Mouse (Mus musculus) cerebral cortex, adult 2 months (tissue): ENCODE measurements around the gene Ttf1.

Source experiments
- WGBS: fragments of 180-500 bp; shearing (Covaris S2); methylation state at CpG from one replicate; pipeline ENCODE4 v1.1.7; 2018; 5-methylcytosine and 5-hydroxymethylcytosine counted together

Gene Ttf1

DNA sequence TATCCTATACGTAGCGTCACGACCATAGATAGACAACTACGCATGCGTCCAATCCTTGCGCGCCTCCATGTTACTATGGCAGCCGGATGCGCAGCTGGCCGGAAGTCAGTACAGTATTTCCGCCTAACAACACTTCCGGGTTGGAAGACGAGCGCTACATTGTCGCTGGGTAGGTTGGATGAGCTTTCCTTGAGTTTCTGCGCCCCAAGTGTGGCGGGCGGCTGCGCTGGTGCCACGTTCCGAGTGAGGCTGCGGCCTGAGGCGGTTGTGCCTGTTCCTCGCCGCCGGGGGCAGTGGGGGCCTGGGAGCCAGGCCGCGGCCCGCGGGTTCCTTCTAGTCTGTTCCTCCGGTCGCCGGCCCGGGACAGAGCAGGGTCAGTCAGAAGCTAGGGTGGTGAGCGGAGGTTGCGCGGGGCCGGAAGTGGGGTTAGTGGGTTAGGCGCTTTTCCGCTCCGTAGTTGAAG is at the start of gene Ttf1:
Gene Ttf1 (plus strand): TSS at position 128 of the 463 bp plus-strand sequence.
- WGBS, result under 1% methylated on average over 41 of the region's 41 CpGs

DNA sequence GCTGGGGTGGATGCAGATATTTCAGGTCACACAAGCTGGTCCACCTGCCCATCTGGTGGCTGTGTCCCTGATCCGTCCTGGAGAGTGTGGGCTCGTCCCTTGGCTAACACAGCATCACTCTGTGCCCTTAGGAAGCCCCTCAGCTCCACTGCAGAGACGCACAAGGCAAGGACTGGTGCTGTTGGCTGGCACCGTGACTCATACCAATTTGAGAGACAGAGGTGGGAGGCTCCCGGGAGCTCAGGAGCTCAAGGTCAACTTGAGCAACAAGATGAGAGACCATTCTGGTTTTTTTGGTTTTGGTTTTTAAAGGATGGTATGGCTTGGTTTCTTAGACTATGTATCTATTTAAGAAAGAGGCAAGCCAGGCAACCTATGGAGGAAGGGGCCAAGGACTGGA is 47.5 kb upstream of the Ttf1 start:
- 73% methylated on average over 5 of the region's 5 CpGs for WGBS

DNA sequence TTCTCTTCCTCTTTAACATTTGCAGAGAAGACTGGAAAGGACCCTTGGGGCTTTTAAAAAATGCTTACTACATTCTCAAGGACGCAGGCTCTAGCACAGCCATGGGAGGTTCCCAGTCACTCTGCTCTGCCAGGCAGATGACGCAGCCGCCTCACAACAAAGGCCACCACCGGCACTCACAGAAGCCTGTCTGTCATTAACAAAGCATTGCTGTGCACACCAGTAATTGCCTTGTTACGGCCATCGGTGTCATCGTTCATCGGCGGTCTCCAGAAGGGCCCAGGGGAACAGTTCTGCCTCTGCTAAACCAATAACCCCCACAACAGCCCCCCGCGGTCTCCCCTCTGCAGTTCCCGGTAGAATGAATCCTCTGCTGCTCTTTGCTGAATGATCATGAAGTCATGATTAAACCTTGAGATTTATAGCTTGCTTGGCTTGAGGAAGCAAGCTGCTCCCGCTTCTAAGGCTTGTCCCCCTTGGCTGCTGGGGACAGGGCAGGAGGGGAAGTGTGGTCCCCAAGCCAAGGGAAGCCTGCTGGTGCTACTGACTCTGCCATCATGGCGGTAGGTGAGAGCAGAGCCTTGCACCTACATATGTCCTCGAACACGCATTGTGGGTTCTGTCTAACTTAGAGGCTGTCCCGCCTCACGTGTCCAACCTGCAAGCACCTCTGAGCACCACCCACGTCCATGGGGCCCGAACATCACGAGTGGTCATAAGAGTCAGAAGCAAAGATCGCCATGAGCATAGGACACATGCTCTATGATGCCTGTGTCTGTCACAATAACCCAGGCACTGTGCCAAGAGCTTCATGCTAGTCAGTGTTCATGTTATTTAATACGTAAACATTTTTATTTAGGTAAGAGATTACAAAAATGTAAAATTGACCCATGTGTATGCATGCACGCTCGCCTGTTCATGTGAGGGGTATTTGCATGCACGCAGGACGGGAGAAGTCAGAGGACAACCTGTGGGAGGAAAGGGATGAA is 43.2 kb upstream of the Ttf1 start:
- WGBS, result 67% methylated on average over 27 of the region's 27 CpGs

DNA sequence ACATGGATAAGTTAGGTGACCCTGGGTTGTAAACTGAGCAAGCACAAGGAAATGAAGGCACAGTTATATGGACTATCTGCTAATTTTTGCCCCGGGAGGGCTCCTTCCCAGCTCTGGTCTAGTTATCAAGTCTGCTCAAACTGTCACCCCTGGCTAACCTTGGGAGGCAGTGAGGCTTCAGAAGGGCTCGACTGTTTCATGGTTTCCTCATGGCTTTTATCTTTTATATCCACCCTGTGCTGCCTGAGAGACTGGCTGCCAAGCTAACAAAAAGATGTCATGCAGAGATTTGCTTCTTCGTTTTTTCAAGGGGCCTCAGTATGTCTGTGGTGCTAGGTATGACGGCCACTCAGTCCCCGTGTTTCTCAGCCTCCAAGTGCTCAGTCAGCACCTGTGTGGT is 41.4 kb upstream of the Ttf1 start:
- 74% methylated on average over 5 of the region's 5 CpGs for WGBS

DNA sequence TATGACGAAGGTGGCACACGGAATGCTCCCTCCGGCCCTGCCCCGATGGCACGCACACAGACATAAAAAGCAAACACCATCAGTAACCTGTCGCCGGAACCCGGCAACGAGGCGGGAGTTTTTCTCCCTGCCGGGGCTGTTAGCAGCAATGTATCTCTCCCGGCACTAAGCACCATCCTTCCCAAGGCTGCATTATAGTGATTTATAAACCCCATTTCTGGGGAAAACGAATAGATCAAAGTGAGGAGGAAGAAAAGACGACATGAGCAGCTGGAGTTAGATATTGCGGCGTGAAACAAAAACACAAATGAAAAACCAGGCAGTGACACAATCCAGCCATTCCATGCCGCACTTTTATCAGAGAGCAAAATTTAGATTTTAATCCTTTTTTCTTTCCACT is 39.0 kb upstream of the Ttf1 start:
- WGBS, result 66% methylated on average over 17 of the region's 17 CpGs

DNA sequence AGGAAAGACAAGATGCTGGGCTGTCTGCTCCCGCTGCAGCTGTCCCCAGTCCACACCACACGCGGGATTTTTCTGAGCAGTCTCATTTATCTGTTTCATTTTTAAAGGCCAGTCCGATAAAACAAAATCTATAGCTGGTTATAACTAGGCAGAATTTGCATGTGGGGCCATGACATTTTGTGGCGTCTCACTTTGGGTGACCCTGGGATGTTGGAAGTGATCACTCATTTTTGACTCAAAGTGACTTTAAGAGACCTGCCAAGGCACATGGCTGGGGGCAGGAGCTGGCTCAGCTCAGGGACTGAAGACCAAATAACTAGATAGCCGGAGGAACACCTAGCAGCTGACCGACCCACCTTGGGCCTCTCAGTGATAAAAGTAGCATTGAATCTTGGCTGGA is 37.1 kb upstream of the Ttf1 start:
- 94% methylated on average over 7 of the region's 7 CpGs for WGBS

DNA sequence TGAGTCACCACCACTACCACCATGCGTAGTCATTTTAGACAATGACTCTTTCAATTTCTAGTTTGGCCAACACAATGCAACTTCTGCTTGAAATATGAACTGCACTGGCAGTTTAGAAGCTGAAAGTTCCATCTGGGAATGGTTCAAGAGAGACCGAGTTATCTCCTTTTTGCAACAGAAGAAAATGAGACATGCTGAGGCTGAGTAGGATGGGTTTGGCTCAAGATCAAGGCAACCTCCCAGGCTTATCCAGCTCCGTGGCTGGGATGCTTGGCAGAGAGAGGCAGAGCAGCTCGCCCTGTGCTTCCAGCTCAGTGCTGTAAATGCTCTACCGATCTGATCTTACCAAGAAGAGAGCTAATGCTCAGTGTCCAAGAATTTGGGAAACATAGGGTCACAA is 34.8 kb upstream of the Ttf1 start:
- WGBS, result 26% methylated on average over 5 of the region's 5 CpGs

DNA sequence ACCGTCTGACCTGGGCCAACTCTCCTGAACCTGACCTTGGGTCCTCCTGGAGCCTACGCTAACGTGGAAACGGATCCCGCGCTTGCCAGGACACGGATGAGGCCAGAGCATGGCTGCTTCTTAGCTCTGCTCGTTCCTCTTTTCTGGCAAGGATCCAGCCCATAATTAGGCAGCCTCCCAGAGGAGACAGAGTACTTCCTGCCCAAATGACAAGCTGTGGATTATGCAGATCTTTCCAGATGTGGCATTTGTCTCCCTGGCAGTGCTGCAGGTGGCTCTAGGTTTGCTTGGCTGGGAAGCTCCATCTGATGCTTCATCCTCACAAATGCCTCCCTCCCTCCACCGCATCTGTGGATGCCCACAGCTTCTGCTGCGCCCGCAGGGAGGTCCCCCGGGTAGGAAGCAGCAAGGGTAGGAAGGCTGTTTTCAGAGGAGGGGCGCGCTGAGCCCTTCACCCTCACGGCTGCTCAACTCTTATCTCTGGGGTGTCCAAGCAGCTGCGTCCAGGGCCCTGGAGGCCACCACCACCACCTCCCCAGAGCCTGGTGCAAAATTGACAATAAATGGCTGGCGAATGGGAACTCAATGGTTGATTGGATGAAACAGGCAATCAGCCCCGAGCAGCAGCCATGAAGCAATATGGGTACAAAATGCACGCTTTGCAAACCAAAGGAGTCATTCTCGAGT is 29.9 kb upstream of the Ttf1 start:
- 32% methylated on average over 20 of the region's 20 CpGs for WGBS

DNA sequence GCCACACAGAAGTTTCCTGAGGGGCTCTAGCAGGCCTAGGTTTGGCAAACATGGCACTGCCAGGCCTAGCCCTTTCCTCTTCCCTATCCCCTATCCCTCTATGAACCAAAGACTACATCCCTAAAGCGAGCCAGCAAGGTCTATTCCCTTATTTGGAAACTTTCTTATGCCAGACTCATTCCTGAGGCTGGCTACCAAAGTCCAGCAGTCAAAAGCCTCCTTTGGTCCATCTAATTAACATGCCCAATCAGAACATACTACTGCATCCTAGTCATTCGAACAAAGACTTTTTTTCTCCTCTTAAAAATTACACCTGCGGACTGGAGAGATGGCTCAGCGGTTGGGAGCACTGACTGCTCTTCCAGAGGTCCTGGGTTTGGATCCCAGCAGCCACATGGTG is 28.1 kb upstream of the Ttf1 start:
- WGBS, result 92% methylated on average over 4 of the region's 4 CpGs

DNA sequence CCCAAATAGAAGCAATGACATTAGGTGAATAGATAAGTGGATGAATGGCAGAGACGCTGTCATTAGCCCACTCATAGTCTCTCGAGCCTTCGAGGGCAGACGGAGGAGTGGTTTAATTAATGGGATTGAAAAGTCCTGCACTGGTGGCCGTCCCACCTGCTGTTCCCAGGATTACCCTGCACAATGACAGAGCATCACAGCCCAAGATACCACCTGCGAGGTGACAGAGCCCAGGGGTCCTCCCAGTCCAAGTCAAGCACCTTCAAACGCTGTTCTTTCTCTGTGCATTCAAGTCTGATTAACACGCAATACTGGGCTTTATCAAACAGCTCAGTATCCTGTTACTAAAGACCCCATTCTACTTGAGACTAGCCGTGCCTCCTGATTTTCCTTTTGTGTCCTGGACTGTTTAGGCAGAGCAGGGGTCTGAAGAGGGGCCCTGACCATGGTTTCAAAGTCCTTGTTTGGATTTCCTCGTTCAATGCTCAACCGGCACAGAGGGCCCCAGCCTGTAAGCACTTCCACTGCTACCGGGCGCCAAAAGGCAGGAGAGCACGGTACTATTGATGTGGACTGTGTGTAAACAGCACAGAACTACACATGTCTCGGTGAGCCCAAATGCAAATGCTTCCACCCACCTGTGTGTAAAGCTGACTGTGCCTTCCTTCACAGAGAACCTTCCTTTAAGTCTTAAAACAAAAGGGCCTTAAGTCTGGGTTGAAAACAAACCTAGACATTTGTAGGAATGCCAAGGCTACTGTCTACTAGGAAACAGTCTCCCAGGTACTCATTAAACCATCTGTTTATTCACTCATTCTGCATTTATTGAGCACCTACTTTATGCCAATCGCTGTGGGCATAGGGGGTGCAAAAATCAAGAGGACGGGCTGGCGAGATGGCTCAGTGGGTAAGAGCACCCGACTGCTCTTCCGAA is 25.3 kb upstream of the Ttf1 start:
- 60% methylated on average over 20 of the region's 20 CpGs for WGBS

DNA sequence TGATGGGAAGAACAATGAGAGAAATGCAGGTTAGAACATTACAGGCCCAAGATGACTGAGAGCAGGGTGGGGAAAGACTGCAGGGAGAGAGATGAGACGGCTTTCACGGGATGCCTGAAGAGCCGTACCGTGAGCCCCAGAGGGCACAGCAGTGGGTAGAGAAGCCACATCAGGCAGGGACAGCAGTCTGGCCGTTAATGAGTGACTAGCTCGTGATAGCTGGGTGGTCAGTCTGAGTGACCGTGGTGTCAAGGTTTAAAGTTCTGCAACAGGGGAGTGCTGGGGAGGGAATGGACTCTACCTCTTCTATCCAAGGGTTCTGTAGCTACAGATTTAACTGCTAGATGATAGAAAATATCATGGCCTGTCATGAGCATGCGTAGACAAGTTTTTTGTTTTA is 24.4 kb upstream of the Ttf1 start:
- 73% methylated on average over 8 of the region's 8 CpGs for WGBS

DNA sequence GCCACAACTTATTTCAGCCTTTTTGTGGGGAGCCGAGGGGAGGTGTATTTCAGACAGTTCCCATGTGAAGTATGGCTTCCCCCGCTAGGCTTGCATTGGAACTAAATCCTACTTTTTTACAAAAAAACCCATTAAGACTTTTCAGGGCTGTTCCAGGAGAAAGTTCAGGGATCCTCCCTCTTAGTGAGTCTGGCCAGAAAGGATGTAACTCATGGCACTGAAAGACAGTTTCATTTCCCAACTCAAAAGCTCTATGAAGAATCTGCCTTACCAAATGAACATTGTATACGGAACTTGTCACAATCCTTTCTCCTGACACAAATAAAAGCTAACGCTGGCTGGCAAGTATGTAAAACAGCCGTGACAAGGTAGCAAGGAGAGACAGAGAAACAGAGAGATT is 20.3 kb upstream of the Ttf1 start:
- WGBS, result 26% methylated on average over 5 of the region's 5 CpGs

DNA sequence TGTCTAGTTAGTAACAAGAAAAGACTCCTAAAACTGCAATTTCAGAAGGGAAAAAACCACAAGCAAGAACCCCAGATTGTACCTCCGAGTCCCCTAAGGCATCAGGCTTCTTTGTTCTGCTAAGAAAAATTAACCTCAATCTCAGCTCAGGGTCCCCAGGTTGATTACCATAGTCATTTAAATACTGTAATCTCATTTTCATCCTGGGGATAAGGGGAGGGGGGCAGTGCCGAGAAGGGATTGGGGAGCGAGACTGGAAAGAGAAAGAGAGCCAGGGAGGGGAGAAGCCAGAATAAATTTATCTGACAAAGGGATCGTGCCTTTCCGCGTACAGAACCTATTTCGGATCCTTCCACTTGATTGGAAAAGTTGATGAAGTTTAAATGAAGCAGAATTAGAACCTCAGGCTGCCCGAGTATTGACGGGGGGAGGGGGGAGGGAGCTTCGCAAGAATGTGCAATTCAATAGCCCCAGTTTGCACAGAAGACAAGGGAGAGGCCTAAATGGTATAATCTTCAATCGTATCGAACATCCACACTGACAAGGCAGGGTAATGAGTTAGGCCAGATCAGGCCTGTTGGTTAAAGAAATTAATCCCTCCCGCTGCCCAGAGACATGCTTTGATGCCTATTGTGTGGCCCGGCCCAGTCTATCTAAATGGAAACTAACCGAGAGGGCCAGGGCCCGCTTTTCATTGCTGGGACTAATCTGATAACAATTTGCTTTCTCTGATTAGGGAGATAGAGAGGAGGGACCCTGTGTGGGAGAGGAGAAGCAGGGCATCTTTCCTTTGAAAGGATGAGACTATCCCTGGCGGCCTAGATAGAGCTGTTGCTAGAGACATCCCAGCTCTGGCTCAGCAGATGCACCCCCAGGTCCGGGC is 19.2 kb upstream of the Ttf1 start:
- WGBS, result 68% methylated on average over 18 of the region's 18 CpGs

DNA sequence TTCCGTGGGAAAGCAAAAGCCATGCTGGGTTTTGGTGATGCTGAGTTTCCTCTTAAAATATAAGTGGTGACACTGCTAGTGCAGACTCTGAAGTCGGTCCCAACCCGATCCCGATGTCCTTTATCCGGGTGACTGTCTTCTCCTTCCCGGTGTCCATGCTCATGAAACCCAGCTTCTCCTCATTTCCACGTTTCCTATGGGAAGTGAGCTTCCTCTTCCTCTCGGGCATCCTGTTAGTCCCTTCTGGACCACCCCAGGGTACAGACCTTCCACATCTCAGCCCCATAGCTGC is 18.6 kb upstream of the Ttf1 start:
- WGBS, result 62% methylated on average over 8 of the region's 8 CpGs

DNA sequence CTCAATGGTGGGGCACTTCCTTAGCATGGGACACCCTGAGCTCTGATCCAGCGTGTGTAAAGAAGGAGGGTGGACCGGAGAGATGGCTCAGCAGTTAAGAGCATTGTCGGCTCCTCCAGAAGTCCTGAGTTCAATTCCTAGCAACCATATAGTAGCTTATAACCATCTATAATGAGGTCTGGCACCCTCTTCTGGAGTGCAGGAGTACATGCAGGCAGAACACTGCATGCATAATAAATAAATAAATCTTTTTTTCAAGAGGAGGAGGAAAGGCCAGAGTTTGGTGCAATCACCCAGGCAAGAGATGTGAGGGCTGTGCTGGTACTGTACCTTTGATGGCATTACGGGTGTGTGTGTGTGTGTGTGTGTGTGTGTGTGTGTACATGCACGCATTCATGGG is 17.9 kb upstream of the Ttf1 start:
- 92% methylated on average over 5 of the region's 5 CpGs for WGBS

DNA sequence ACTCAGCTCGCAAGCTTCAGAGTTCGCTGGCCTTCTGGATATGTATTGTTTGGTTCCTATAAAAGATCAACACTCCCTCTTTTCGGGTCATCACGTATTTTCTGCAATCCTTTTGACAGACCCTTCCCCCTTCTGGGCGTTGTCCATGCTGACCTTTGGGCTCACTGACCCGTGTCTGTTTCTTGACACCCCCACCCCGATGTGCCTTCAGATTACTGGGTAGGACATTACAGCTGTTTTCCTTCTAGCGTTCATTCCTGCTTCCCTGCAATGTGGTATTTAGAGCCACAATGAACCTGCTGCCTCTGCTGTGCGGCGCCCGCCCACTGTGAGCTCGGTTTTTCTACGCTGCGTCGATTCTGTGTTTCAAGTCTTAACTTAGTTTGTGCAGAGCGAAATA is 13.9 kb upstream of the Ttf1 start:
- 17% methylated on average over 16 of the region's 16 CpGs for WGBS

DNA sequence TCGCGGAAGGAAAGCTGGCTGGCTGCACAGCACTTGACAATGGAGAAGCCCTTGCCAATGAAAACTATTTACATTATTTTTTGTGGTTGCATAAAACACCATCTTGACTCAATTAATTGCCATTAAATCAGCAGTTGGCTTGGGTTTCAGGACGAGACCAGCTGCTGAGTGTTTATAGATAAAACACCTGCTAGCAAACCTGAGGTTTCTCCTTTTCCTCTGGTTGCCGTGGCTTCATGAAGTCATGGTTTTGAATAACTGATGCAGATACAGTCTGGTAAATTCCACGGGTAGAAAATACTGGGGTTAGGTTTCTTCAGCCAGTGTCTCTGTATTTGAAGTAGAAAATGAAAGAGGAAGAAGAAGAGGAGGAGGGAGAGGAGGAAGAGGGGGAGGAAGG is 8.1 kb upstream of the Ttf1 start:
- WGBS, result 37% methylated on average over 5 of the region's 5 CpGs

DNA sequence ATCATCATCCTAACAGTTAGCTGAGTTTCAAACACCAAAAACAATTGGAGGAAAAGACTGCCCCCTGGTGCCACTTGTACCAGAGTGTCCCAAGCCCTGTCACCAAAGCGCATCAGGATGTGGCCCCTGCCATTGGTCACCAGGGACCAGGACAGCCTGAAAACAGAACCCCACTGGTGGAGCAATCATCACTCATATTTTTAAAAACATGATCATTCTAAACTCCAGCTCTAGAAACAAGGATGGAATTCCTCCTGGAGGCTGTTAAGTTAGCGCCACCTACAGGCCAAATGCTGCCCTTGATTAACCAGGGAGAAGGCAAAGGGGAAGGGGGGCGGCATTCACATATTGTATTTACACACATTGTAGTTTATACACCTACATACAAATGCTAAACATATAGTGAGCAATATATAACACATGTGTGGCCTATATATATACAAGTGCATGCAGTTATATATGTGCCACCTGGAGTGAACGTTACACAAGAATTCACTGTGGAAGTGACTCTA is 7.1 kb upstream of the Ttf1 start:
- 19% methylated on average over 4 of the region's 4 CpGs for WGBS

DNA sequence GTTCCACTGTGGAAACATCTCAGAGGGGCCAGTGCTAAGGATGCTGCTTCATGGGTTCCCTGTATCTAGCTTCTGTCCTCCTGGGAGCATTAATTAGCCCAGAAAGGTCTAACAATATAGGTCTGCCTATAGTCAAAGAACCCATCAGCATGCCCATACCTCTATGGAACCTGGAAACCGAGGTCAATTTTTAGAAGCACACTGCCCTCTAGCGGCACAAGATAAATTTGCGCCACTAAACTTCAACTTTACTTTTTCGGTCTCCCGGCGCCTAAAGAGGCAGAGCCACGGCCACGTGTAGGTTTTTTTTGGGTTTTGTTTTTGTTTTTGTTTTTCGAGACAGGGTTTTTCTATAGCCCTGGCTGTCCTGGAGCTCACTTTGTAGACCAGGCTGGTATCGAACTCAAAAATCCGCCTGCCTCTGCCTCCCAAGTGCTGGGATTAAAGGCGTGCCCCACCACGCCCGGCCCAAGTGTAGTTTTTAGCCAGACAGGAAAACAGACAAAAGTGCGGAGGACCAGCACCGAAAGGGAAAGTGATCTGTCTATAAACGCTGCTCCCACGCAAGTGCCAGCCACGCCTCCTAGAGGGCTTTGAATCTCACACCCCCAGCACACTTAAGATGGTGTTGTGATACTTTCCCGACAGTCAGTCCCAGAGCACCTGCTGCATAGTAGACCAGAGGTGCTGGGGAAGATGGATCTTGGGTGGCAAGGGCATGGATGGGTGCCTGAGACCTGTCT is 6.1 kb upstream of the Ttf1 start:
- WGBS, result 3% methylated on average over 20 of the region's 20 CpGs

DNA sequence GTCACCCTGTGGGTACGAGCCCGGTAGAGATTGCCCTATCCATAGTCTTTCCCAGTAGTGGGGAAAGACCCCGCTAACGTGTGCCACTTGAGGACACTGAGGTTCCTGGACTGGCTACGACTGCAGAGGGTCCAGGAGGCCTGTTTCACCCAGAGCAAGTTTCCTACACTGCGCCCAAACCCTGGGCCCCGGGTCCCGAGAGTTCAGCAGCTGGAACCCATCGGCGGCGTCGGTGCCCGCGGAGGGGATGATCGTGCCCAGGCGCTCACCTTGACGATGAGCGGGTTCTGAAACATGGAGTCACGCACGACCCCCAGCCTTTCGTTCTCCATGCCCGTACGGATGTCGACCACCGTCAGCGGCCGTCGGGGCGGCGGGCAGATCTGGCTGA is 5.5 kb upstream of the Ttf1 start:
- 1% methylated on average over 30 of the region's 30 CpGs for WGBS
